Mouse (Mus musculus): ENCODE data around the gene Pid1.

DNA sequence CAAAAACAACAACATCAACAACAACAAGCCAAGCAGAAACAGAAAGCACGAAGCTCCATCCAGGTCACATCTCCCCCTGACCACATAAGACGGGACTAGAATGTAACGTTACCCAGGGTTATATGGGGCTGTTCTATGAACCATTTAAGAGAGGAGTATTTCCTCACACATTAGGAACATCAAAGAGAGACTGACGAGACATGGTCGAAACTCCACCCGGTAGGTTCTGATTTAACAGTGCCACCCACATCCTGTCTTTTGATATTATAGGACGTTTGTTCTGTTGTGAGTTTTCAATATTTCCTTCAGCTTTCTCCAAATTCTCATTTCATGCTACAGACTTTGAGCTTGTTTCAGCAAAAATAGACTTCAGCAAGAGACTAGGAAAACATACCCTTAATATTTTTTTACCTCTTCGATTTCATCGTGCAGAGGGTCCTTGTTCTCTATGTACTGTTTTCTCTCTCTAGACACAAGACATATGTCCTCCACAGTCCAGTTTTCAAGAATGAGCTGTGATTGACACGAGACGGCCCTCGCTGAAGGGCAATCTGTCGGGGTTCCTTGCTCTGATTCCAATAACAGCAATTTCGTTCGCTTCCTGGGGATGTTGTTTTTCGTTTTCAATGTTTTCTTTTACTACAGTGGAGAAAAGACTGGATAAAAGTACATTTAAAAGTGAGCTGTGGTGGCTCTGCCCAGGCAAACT is 58.1 kb downstream of the Pid1 start:
- TF ChIP-seq CTCF (IDR thresholded peaks at IDR 0.05) (no peak), EP300 (IDR thresholded peaks at IDR 0.05) (peak; percentile 51; the same call in 1 of the 2 replicates)

Data from lung, postnatal 0 days (tissue).